Mouse (Mus musculus): ENCODE measurements at regions not wholly inside any gene's neighbourhood (a gene's known extent, or its start where the extent isn't known, plus 50 kb on each side); places are given as distances from the start of the nearest gene placed in this dataset.

DNA sequence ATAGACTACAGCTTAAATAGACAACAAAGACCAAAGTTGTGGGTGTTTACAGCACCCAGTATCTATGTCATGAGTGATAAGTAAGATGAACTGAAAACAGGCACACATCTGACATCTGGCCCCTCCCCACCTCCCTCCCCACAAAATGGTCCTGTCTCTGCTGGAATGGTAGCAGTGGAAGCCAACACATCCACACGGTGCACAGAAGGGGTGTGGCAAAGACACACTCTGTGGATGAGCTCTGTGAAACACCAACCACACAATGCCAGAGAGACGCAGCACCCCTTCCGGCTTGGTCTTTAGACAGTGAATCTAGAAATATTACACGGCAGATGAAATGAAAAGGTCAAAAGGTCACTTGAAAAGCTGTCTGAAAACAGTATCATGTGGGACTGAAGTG lies 85.6 kb downstream of the Fgf18 start:
- no peak for ATAC-seq (replicated peaks)
- H3K4me2 ChIP-seq (replicated peaks), result no peak overlapping the region
- no peaks in the 10 kb centered on the region for H3K36me3 ChIP-seq
- H3K4me1 ChIP-seq, result no peaks in the 10 kb centered on the region
- no peak overlapping the region for H3K9ac ChIP-seq (replicated peaks)
- no peak overlapping the region for H3K27ac ChIP-seq (replicated peaks)
- H3K9me3 ChIP-seq, result no peaks in the 10 kb centered on the region
- no peaks in the 10 kb centered on the region for H3K27me3 ChIP-seq
- 86% methylated on average over 4 of the region's 4 CpGs for WGBS
- H3K4me3 ChIP-seq, result no peak overlapping the region

DNA sequence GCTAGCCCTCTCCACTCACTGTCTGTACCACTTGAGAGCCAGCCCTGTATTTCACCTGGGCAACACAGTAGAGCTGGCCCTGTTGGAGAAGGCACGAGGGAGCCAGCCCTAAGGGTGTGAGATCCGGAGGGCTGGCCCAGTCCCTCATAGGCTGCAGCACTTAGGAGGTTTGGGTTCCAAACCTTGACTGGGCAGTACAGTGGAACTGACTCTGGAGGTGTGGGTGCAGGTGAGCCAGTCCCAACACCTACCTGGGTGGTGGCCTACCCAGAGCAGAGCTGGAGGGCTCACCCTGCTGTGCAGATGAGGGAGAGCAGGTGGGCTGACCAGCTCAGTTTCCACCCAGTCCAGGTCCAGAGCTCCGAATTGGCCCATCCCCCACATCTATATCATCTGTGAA lies 86.8 kb downstream of the Fgf18 start:
- no peaks in the 10 kb centered on the region for H3K36me3 ChIP-seq
- no peak for ATAC-seq (replicated peaks)
- 67% methylated on average over 3 of the region's 3 CpGs for WGBS
- H3K4me2 ChIP-seq (replicated peaks), result no peak overlapping the region
- no peaks in the 10 kb centered on the region for H3K9me3 ChIP-seq
- no peak overlapping the region for H3K9ac ChIP-seq (replicated peaks)
- no peaks in the 10 kb centered on the region for H3K4me1 ChIP-seq
- H3K27ac ChIP-seq (replicated peaks), result no peak overlapping the region
- no peak overlapping the region for H3K4me3 ChIP-seq
- no peaks in the 10 kb centered on the region for H3K27me3 ChIP-seq

DNA sequence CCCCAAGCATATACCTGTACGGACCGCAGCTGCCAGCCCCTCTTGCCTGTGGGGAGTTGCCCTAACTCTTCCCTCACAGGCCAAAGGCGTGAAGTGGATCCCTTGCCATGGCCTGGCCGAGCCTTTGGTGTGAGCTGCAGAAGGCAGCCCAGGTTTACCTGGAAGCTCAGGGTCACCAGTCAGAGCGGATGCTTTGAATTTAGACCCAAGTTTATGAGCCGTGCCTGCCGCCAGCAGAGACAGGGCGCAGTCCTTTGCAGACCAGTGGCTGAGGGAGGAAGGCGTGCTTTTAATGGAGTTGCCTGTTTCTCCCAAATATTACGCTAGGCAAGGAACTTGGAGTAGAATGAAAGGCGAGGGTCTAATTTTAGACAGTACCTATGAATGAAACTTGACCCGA lies 97.0 kb downstream of the Fgf18 start:
- ATAC-seq (replicated peaks), result no peak
- H3K4me1 ChIP-seq, result no peaks in the 10 kb centered on the region
- H3K36me3 ChIP-seq, result no peaks in the 10 kb centered on the region
- 84% methylated on average over 12 of the region's 12 CpGs for whole genome bisulfite sequencing
- H3K27me3 ChIP-seq, result no peaks in the 10 kb centered on the region
- H3K9ac ChIP-seq (replicated peaks), result no peak overlapping the region
- no peaks in the 10 kb centered on the region for H3K9me3 ChIP-seq
- no peak overlapping the region for H3K4me3 ChIP-seq
- no peak overlapping the region for H3K27ac ChIP-seq (replicated peaks)
- no peak overlapping the region for H3K4me2 ChIP-seq (replicated peaks)

DNA sequence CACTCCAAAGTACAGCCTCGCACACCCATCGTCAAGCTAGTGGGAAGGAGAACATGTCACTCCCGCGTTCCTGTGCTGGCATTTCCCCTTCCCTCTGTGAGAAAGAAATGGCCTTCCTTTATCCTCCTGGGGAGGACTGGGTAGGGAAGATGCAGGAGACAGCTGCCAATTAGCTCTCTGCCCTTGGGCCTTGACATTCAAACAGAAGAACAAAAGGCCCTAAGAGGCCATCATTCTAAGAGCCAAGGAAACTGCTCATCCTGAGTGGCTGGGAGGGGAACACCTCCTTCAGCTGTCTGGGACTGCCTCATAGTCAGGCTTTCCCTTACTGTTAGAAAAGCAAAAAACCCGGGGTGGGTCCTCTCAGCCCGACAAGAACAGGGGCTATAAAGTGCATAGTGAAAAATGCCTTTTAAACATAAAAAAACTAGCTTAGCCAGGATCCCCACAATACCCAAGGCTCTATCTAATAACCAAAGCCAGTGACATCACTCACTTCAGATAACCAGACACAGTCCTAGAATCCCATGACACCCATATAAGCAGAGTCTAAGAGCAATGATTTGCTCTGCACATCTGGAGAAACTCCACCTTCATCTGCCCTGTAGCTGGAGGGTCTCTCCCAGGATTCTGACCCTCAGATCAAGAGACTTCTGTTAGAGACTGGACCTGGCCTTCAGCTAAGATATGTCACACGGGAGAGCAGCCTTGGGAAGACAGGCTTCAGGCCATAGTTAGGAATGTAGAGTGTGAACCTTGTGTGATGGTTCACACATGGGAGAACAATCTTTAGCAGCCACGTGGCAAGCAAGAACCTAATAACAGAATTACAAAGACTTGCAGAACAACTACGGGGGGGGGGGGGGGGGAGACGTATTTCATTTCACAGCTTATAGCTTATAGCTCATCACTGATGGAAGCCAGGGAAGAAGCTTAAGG lies 107.1 kb downstream of the Fgf18 start:
- Histone ChIP-seq H3K36me3 (no peaks in the 10 kb centered on the region), H3K4me3 (no peak overlapping the region), H3K4me2 (replicated peaks) (no peak overlapping the region), H3K4me1 (no peaks in the 10 kb centered on the region), H3K9me3 (no peaks in the 10 kb centered on the region), H3K27me3 (no peaks in the 10 kb centered on the region), H3K9ac (replicated peaks) (no peak overlapping the region), H3K27ac (replicated peaks) (no peak overlapping the region)
- 79% methylated on average over 9 of the region's 10 CpGs for WGBS
- no peak for ATAC-seq (replicated peaks)

DNA sequence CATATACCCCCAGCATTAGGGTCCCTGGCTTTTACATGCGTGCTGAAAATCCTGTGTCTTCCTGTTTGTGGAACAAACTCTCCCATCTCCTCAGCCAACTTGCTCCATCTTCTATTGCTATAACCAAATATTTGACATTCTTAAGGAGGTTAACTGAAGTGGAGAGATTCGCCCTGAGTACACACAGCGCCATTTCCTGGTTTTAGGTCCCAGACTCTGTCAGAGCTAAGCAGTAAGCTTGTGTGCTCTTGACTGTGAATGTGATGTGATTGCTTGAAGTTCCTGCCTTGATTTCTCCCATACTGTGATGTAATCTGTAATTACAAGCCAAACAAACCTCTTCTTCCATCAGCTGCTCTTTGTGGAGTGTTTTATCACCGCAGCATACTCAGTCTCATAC lies 110.8 kb downstream of the Fgf18 start:
- H3K4me1 ChIP-seq, result no peaks in the 10 kb centered on the region
- no peak overlapping the region for H3K4me2 ChIP-seq (replicated peaks)
- no peaks in the 10 kb centered on the region for H3K27me3 ChIP-seq
- H3K36me3 ChIP-seq, result no peaks in the 10 kb centered on the region
- no peak overlapping the region for H3K27ac ChIP-seq (replicated peaks)
- H3K9me3 ChIP-seq, result no peaks in the 10 kb centered on the region
- no peak overlapping the region for H3K9ac ChIP-seq (replicated peaks)
- 95% methylated on average over 4 of the region's 4 CpGs for WGBS
- no peak overlapping the region for H3K4me3 ChIP-seq
- no peak for ATAC-seq (replicated peaks)

DNA sequence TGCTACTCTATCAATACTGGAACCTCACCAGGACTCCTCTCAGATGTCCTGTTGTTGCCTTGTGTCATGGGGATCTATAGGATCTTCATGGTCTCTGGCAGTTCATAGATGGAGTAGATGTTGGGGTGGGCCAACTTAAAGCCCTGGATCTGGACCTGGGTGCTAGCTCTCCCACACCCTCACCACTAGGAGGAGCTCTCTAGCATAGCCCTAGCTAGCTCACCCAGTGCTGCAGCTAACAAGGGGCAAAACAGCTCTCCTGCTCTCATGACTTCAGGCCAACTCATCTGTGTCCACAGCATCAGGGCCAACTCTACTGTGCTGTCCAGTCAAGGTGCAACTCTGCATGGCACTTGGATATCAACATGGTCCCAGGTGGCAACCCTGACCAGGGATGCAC lies 118.3 kb downstream of the Fgf18 start:
- Histone ChIP-seq H3K27me3 (no peaks in the 10 kb centered on the region), H3K4me3 (no peak overlapping the region), H3K4me2 (replicated peaks) (no peak overlapping the region), H3K4me1 (no peaks in the 10 kb centered on the region), H3K9me3 (no peaks in the 10 kb centered on the region), H3K36me3 (no peaks in the 10 kb centered on the region), H3K27ac (replicated peaks) (no peak overlapping the region), H3K9ac (replicated peaks) (no peak overlapping the region)
- no peak for ATAC-seq (replicated peaks)

DNA sequence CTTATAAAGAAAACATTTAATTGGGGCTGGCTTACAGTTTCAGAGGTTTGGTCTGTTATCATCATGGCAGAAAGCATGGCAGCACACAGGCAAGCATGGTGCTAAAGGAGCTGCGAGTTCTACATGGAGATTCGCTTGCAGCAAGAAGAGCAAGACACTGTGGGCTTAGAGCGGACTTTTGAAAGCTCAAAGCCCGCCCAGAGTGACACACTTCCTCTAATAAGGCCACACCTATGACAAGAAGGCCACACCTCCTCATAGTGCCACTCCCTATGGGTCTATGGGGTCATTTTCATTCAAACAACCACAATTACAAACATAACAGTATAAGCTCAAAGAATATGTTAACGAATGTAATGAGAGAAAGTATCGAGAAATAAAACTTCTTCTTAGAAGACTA lies 120.1 kb downstream of the Fgf18 start:
- no peak overlapping the region for H3K9ac ChIP-seq (replicated peaks)
- H3K4me3 ChIP-seq, result no peak overlapping the region
- no peak overlapping the region for H3K27ac ChIP-seq (replicated peaks)
- no peak for ATAC-seq (replicated peaks)
- H3K4me2 ChIP-seq (replicated peaks), result no peak overlapping the region
- no peaks in the 10 kb centered on the region for H3K9me3 ChIP-seq
- H3K27me3 ChIP-seq, result no peaks in the 10 kb centered on the region
- H3K36me3 ChIP-seq, result no peaks in the 10 kb centered on the region
- H3K4me1 ChIP-seq, result no peaks in the 10 kb centered on the region
- WGBS, result 89% methylated on average over 6 of the region's 6 CpGs

DNA sequence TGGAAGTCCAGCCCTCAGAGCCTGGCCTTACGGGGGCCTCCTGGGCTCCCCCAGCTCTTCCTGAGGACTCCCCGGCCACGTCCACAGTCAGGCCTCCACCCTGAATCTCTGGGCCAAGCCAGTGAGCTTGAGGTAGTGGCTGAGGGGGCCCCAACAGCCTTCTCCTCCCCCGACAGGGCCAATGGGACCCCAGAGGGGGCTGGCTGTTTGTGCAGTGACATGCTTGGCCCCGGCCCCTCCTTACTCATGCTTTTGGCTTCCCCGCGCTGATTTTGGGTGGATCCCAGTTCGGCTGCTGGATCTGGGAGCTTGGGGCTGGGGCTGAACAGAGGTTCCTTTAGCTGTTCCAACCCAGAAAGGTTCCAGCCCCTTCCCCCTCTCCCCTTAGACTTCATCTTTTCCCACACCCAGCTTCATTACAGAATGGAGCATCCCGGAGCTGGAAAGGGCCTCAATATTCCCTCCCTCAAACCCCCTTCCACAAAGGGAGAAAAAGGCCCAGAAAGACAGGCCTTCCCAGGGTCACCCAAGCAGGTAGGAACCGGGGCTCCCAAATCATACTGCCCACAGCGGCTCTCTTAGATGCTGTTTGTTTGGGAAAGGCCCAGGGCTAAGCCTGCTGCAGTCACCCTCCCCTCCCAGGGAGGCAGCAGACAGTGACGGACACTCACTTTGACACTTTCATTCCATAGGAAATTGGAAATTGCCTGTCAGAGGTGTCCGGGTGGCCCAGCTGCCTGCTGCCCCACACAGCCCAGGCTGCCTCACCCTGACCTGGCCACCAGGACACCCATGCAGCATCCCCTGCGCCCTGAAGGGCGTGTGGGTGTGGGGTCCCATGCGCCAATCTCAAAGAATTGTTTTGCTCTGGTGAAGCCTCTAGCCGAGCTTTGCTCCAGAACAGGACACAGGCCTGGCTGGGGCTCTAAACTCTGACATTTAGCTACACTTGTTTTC lies 133.7 kb downstream of the Fgf18 start:
- Histone ChIP-seq H3K9ac (replicated peaks) (no peak overlapping the region), H3K9me3 (no peaks in the 10 kb centered on the region), H3K4me2 (replicated peaks) (no peak overlapping the region), H3K27me3 (no peaks in the 10 kb centered on the region), H3K27ac (replicated peaks) (no peak overlapping the region), H3K4me3 (no peak overlapping the region), H3K36me3 (no peaks in the 10 kb centered on the region), H3K4me1 (no peaks in the 10 kb centered on the region)
- 78% methylated on average over 17 of the region's 17 CpGs for WGBS
- ATAC-seq (replicated peaks), result no peak

DNA sequence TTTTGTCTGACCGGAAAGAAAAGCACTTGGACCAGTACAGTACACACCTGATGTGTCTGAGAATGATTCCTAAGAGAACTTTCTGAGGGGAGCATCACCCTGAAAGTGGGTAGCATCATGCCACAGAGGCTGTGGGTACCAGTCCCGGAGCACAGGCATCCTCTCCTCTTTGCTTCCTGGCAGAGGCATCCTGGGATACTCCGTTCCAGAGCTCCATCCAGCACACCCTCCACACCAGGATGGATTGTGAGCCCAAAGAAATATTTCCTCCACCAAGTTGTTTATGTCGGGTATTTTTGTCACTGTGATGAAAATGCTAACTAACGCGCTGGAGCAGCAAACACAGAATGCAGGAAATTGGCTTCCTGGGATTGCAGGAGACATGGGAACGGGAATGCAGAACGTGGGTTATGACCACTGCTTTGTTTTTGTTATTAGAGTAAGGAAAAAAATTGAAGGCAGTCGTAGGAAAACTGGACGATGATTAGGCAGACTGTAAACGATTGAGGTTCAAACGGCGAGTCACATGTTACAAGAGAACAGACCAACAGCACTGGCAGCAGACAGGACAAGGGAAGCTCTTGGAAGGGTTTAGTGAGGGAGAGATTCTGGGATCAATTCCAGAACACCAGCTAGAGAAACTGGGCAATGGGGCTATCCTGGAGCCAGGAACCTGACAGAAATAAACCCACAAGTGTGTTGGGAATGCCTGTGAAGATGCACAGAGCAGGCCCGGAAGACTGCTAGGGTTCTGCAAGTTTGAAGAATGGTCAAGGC lies 134.6 kb downstream of the Fgf18 start:
- 78% methylated on average over 14 of the region's 14 CpGs for WGBS
- no peaks in the 10 kb centered on the region for H3K36me3 ChIP-seq
- H3K4me2 ChIP-seq (replicated peaks), result no peak overlapping the region
- no peak overlapping the region for H3K4me3 ChIP-seq
- ATAC-seq (replicated peaks), result no peak
- no peaks in the 10 kb centered on the region for H3K27me3 ChIP-seq
- no peak overlapping the region for H3K27ac ChIP-seq (replicated peaks)
- no peaks in the 10 kb centered on the region for H3K9me3 ChIP-seq
- H3K4me1 ChIP-seq, result no peaks in the 10 kb centered on the region
- no peak overlapping the region for H3K9ac ChIP-seq (replicated peaks)

DNA sequence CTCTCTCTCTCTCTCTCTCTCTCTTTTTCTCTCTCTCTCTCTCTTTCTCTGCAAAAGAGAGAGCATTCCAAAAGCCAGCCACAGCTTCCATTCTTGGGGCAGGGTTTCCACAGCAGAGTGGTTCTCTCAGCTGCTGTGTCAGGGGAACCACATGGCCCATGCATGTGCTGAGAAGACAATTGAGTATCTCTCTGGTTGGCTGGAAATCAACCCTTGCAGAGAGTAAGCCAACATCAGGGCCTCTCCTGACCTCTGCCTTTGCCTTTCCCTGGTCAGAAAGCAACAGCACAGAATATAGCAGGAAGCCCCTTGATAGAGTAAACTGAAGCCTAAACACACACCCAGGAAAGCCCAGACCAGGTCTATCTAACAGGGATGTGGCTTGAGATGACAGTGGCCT lies 138.6 kb downstream of the Fgf18 start:
- Histone ChIP-seq H3K27me3 (no peaks in the 10 kb centered on the region), H3K4me3 (no peak overlapping the region), H3K9me3 (no peaks in the 10 kb centered on the region), H3K4me2 (replicated peaks) (no peak overlapping the region), H3K9ac (replicated peaks) (no peak overlapping the region), H3K4me1 (peaks cover 13% of the 10 kb centered on the region), H3K27ac (replicated peaks) (no peak overlapping the region), H3K36me3 (no peaks in the 10 kb centered on the region)
- no peak for ATAC-seq (replicated peaks)

DNA sequence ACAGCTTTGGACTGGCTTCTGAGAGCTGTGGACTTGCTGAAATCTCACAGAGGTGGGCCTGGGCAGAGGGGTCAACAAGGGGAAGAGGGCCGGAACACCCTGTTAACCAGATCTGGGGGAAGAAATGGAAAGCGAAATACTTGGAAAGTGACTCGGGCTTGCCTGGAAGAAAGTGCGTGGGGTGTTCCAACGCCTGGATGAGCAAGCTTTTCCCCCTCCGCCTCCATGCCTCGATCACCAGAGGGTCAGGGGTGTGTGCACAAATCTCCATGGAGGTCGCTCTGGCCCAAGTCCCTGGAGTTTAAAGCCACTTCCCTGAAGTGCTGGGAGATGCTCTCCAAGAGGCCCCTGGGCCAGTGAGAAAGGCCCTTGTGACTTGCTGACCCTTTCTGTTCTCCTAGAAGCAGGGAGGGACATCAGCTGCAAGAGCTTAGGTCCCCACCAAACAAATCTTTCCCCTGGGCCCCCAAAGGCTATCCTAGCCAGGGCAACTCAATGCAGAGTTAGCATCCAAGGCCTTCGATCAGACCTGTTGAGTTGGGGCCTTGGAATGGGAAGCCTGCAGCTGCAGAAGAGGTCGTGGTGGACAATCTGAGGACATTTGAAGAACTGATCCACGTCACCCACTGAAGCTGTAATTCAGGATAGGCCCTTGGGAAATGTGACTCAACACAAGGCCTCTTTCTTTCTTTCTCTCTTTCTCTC lies 139.2 kb downstream of the Fgf18 start:
- no peaks in the 10 kb centered on the region for H3K36me3 ChIP-seq
- H3K9ac ChIP-seq (replicated peaks), result no peak overlapping the region
- no peaks in the 10 kb centered on the region for H3K27me3 ChIP-seq
- 92% methylated on average over 11 of the region's 11 CpGs for WGBS
- no peak overlapping the region for H3K27ac ChIP-seq (replicated peaks)
- no peak overlapping the region for H3K4me3 ChIP-seq
- no peaks in the 10 kb centered on the region for H3K9me3 ChIP-seq
- peaks cover 13% of the 10 kb centered on the region for H3K4me1 ChIP-seq
- no peak for ATAC-seq (replicated peaks)
- H3K4me2 ChIP-seq (replicated peaks), result no peak overlapping the region

All from forebrain, embryonic 15.5 days (tissue).